Mouse (Mus musculus): Measurements from ENCODE around the gene Gm11060. TPM values are rescaled to one million over a fixed set of nuclear protein-coding genes. Genes with fewer than 3 reads are reported as not detected.

Gm11060 gene
- polyA plus RNA-seq, 1 experiment from 2014 or later = not detected

- H3K4me3 ChIP-seq (ENCODE audit: low read depth, low read length) = no peak overlapping the region
- no peak overlapping the region for H3K9ac ChIP-seq (replicated peaks; ENCODE audit: low read depth)
- no peak overlapping the region for H3K4me2 ChIP-seq (replicated peaks; ENCODE audit: low read depth, low read length)
- no peak overlapping the region for H3K27ac ChIP-seq (ENCODE audit: low read length)
- peaks cover 88% of the 10 kb centered on the region for H3K27me3 ChIP-seq (replicated peaks; ENCODE audit: insufficient read depth, low read length)
- no peaks in the 10 kb centered on the region for H3K9me3 ChIP-seq (ENCODE audit: low read length)
- H3K4me1 ChIP-seq (ENCODE audit: insufficient read depth, low read depth, low read length) = no peaks in the 10 kb centered on the region
- no peaks in the 10 kb centered on the region for H3K36me3 ChIP-seq (ENCODE audit: insufficient read depth, low read length)
- 3% methylated on average over 43 of the region's 43 CpGs for WGBS
- DNase-seq (ENCODE audit: low spot score) = no peak
- 0 out of 2 replicates have a peak, but pooled peaks have one; percentile 18 for ATAC-seq
- TF ChIP-seq EP300 (IDR thresholded peaks at IDR 0.05) (no peak), CTCF (IDR thresholded peaks at IDR 0.05) (no peak)
These were observed 41.3 kb downstream of the Gm11060 start for GRCm38 (mm10) chr2:105132933-105133795.

- DNase-seq (ENCODE audit: low spot score) (no peak), ATAC-seq (peak; percentile 67)
- peaks cover 82% of the 10 kb centered on the region for H3K27me3 ChIP-seq (replicated peaks; ENCODE audit: insufficient read depth, low read length)
- no peaks in the 10 kb centered on the region for H3K4me1 ChIP-seq (ENCODE audit: insufficient read depth, low read depth, low read length)
- no peak overlapping the region for H3K4me3 ChIP-seq (ENCODE audit: low read depth, low read length)
- no peaks in the 10 kb centered on the region for H3K36me3 ChIP-seq (ENCODE audit: insufficient read depth, low read length)
- H3K27ac ChIP-seq (ENCODE audit: low read length) = no peak overlapping the region
- H3K4me2 ChIP-seq (replicated peaks; ENCODE audit: low read depth, low read length) = no peak overlapping the region
- WGBS = under 1% methylated on average over 19 of the region's 19 CpGs
- H3K9ac ChIP-seq (replicated peaks; ENCODE audit: low read depth) = no peak overlapping the region
- TF ChIP-seq CTCF (IDR thresholded peaks at IDR 0.05) (no peak), EP300 (IDR thresholded peaks at IDR 0.05) (no peak)
- H3K9me3 ChIP-seq (ENCODE audit: low read length) = no peaks in the 10 kb centered on the region
These were observed 42.5 kb downstream of the Gm11060 start for GRCm38 (mm10) chr2:105134296-105134695.

GRCm38 (mm10) chr2:105139471-105139870 lies 47.7 kb downstream of the Gm11060 start:
- Histone ChIP-seq H3K9ac (replicated peaks; ENCODE audit: low read depth) (no peak overlapping the region), H3K4me1 (ENCODE audit: insufficient read depth, low read depth, low read length) (no peaks in the 10 kb centered on the region), H3K4me2 (replicated peaks; ENCODE audit: low read depth, low read length) (no peak overlapping the region), H3K27ac (ENCODE audit: low read length) (no peak overlapping the region), H3K4me3 (ENCODE audit: low read depth, low read length) (no peak overlapping the region), H3K9me3 (ENCODE audit: low read length) (no peaks in the 10 kb centered on the region), H3K27me3 (replicated peaks; ENCODE audit: insufficient read depth, low read length) (peaks cover 42% of the 10 kb centered on the region), H3K36me3 (ENCODE audit: insufficient read depth, low read length) (no peaks in the 10 kb centered on the region)
- TF ChIP-seq CTCF (IDR thresholded peaks at IDR 0.05) (no peak), EP300 (IDR thresholded peaks at IDR 0.05) (no peak)
- DNase-seq (ENCODE audit: low spot score) (no peak), ATAC-seq (no peak)
- 48% methylated on average over 7 of the region's 7 CpGs for WGBS

GRCm38 (mm10) chr2:105141371-105141770 lies 49.6 kb downstream of the Gm11060 start:
- Histone ChIP-seq H3K4me1 (ENCODE audit: insufficient read depth, low read depth, low read length) (no peaks in the 10 kb centered on the region), H3K27me3 (replicated peaks; ENCODE audit: insufficient read depth, low read length) (peaks cover 24% of the 10 kb centered on the region), H3K36me3 (ENCODE audit: insufficient read depth, low read length) (no peaks in the 10 kb centered on the region), H3K27ac (ENCODE audit: low read length) (no peak overlapping the region), H3K9ac (replicated peaks; ENCODE audit: low read depth) (no peak overlapping the region), H3K9me3 (ENCODE audit: low read length) (no peaks in the 10 kb centered on the region), H3K4me3 (ENCODE audit: low read depth, low read length) (no peak overlapping the region), H3K4me2 (replicated peaks; ENCODE audit: low read depth, low read length) (no peak overlapping the region)
- ATAC-seq (no peak), DNase-seq (ENCODE audit: low spot score) (no peak)
- no peak for TF ChIP-seq EP300 (IDR thresholded peaks at IDR 0.05)
- no peak for TF ChIP-seq CTCF (IDR thresholded peaks at IDR 0.05)
- WGBS = 33% methylated on average over 7 of the region's 7 CpGs

Other genes starting within 250 kb of the Gm11060 start
- gene Prrg4, start 242.1 kb upstream of the Gm11060 start, polyA plus RNA-seq (2015; fragmentation: Nextera tagmentation; extraction: Ambion mirVana) = 1.7 and 2.3 TPM in 2 replicates
- 9.2 and 11.9 TPM in 2 replicates for gene Ccdc73, start 224.2 kb upstream of the Gm11060 start, polyA plus RNA-seq (2015; fragmentation: Nextera tagmentation; extraction: Ambion mirVana)
- 177 and 178 TPM in 2 replicates for gene Eif3m, start 74.9 kb upstream of the Gm11060 start, polyA plus RNA-seq (2015; fragmentation: Nextera tagmentation; extraction: Ambion mirVana)
- gene Wt1, start 34.5 kb downstream of the Gm11060 start, polyA plus RNA-seq (2015; fragmentation: Nextera tagmentation; extraction: Ambion mirVana) = 2.1 and 2.7 TPM in 2 replicates
- not detected in 2 replicates for gene Them7, start 132.3 kb downstream of the Gm11060 start, polyA plus RNA-seq (2015; fragmentation: Nextera tagmentation; extraction: Ambion mirVana)